Mouse (Mus musculus): ENCODE results near the gene Natd1. TPM values are rescaled to one million over a fixed set of nuclear protein-coding genes. Genes with fewer than 3 reads are reported as not detected.
"Not testable (repeated sequence)": the region's sequence is repeated elsewhere in the genome, so short reads cannot be mapped to it uniquely, and the experiment has no call there.

The Natd1 gene
- total RNA-seq, 2 experiments from 2014 or later: 4.5 to 6.1 TPM

DNA sequence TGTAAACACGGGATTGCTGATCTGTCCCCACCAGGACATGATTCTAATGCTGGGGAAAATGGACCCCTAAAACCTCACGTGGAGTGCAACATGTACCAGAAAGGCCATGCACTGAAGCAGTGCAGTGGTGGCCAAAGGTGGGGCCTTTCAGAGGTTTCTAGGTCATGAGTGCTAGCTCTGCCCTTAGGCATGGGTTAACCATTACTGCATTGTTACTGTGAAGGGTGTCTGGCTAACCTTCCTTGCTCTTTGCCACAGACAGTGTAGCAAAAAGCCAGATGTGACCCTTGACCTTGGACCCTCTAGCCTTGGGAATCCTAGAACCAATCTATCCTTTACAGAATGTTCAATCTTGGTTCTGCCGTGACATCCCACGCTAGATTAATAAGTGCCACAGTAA lies 12.1 kb downstream of the Natd1 start:
- ATAC-seq (replicated peaks; ENCODE audit: low FRiP score, poor library complexity, severe bottlenecking): 0 out of 2 replicates have a peak, but pooled peaks have one; percentile 24

DNA sequence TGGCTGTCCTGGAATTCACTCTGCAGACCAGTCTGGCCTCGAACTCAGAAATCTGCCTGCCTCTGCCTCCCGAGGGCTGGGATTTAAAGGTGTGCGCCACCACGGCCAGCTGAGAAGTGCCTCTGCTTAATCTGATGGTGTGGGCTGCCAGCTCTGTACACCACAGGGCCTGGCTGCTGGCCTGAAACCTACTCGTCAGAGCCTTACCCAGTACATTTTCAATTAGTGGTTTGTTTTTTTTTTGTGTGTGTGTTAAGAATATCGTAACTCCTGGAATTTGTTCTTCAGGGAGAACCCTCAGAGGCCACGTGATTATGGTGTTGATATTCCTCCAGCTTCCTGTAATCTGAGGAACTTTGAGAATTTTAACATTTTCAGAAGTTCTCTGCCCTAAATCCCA lies 12.5 kb downstream of the Natd1 start:
- ATAC-seq (replicated peaks; ENCODE audit: low FRiP score, poor library complexity, severe bottlenecking): no peak

DNA sequence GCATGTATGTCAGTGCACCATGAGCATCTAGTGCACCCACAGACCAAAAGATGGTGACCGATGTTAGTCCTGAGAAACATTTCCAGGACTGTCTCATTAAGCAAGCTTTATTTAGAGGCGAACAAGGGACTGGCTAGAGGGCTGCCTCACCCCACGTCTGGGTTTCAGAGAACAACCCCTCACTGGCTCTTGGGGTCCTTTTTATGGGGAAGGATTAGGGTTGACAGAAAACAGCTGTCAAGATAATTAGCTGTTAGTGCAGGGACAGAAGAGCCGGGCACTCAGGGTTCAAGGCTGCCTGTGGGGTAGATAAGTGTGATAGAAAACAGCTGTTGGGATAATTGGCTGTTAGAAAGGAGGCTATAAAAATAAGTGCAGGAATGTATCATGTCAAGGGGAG lies 18.6 kb downstream of the Natd1 start:
- no peak for ATAC-seq (replicated peaks; ENCODE audit: low FRiP score, poor library complexity, severe bottlenecking)

DNA sequence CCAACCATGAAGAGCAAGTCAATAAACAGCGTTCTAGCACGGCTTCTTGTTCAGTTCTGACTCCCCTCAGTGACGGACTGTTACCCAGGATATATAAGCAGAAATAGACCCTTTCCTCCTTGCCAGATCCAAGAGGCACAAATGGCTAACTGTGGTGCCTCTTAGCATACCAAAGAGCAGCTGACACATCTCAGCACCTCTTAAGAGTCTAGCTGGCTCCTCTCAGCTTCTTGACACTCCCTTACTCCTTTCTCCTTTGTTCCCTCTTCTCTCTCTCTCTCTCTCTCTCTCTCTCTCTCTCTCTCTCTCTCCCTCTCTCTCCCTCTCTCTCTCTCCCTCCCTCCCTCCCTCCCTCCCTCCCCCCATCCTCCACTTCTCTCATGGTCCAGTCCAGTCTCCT lies 23.8 kb downstream of the Natd1 start:
- no peak for ATAC-seq (replicated peaks; ENCODE audit: low FRiP score, poor library complexity, severe bottlenecking)

DNA sequence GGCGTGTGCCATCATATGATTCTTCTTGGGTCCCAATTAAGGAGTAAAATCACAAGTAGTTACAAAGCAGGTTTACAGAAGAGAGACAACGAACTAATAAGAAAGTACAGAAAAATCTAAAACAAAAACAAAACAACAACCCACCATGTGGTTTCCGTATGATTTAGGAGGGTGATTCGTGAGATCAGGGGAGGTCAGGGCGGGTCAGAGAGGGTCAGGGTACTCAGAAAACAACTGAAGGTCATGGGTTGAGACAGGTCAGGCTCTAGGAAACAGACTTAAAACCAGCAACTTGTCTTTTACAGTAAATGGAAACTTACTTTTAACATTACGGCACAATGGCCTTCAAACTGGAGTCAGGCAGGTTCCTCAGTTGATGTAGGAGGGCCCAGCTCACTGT lies 24.3 kb downstream of the Natd1 start:
- ATAC-seq (replicated peaks; ENCODE audit: low FRiP score, poor library complexity, severe bottlenecking): no peak

DNA sequence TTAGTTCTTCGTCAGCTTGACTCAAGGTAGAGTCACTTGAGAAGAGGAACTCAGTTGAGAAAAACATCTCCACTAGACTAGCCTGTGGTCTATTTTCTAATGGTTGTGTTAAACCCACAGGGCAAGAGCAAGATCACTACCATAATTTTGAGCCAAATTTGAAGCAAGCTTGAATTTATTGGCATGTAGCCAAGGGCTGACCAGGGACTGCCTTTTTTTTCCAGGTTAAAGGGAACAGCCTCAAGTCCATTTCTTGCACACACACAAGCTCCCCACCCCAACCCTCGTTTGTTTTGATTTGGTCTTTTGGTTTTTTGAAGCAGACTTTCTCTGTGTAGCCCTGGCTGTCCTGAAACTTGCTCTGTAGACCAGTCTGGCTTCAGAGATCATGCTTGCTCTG lies 24.7 kb downstream of the Natd1 start:
- no peak for ATAC-seq (replicated peaks; ENCODE audit: low FRiP score, poor library complexity, severe bottlenecking)

DNA sequence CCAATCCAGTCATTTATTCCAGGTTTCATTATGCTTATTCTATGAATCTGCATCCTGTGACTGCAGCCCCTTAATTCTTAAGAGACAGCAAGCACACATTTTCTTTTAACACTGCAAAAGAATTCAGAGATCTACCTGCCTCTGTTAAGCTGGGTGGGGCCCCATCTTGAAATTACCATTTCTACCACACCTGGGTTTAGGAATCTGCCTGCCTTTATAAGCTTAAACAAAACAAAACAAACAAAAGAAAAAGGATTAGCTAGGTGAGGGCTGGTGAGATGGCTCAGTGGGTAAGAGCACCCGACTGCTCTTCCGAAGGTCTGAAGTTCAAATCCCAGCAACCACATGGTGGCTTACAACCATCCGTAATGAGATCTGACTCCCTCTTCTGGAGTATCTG lies 27.6 kb downstream of the Natd1 start:
- not testable (repeated sequence) for ATAC-seq (replicated peaks; ENCODE audit: low FRiP score, poor library complexity, severe bottlenecking)

DNA sequence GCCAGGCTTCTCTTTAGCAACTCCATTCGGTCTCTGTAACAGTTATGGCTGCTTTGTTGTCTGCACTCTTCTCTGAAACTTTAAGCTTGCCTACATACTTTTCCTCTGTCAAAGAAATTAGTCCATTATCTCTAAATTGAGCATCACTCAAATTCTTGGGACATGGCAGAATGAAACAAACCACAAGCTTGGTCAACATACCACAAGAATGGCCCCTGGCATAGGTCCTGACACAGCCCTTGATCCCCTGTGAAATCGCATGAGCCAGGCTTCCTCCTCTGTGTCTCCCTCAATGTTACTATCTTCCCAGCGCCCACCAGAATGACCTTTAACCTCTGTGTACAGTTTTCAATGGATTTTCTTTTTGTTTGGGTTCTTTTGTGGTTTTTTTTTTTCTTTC lies 32.2 kb downstream of the Natd1 start:
- no peak for ATAC-seq (replicated peaks; ENCODE audit: low FRiP score, poor library complexity, severe bottlenecking)

DNA sequence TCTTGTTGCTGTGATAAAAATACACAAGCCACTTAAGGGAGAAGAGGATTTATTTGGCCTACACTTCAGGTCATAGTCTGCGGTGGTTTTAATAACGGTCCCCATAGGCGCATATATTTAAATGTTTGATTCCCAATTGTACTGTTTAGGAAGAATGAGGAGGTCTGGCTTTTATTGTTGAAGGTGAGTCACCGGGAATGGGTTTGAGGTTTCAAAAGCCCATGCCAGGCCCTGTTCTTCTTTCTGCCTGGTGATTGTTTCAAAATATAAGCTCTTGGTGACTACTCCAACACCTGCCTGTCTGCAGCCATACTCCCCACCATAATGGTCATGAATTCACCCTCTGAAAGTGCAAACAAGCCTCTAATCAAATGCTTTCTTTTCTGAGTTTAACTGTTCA lies 34.0 kb downstream of the Natd1 start:
- ATAC-seq (replicated peaks; ENCODE audit: low FRiP score, poor library complexity, severe bottlenecking): no peak

DNA sequence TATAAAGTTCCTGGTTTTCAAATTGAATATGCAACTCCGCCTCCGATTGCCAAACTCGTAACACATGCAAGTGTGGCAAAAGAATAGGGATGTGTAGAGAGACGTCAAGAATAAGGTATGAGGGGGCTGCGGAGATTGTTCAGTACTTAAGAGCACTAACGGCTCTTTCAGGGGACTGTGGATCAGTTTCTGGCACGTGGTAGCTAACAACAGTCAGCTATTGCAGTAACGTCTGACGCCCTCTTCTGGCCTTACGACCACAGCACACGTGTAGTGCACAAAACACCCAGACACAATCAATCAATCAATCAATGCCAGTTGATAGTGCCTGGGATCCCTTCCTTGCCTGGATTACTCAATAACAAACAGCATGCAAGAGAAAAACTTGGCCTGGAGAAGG lies 35.1 kb downstream of the Natd1 start:
- peak; percentile 68 for ATAC-seq (replicated peaks; ENCODE audit: low FRiP score, poor library complexity, severe bottlenecking)

DNA sequence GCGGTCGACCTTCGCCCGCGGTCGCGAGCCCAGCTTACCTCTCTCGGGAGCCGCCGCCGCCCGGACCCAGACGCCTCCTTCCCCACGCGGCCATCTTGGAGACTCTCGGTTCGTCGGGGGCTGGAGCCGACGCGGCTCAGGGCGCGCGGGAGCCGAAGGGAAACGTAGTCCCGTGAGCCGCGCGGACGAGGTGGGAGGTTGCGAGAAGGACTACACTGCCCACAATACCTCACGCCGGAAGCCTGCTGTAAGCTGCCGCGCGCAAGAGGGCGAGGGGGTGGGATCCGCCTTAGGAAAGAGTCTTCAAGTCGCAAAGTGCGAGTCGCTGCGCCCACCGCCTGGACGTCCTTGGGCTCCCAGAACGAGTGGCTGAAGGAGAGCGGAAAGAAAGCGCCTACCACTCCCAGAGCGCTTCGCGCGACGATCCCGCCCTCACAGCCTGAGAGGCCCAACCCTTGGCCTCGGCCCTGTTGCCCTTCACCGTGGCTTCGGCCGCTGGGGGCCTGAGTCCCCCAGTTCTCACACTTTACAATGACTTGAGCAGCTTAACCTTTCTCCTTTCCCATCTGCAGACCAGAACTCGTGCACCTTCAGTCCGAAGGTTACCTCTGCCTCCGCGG lies 35.8 kb downstream of the Natd1 start, which contains the start of gene Tmem11:
TSS of gene Tmem11 (minus strand) at position 598 of the 620 bp plus-strand sequence.
- ATAC-seq (replicated peaks; ENCODE audit: low FRiP score, poor library complexity, severe bottlenecking): peak; percentile 95

DNA sequence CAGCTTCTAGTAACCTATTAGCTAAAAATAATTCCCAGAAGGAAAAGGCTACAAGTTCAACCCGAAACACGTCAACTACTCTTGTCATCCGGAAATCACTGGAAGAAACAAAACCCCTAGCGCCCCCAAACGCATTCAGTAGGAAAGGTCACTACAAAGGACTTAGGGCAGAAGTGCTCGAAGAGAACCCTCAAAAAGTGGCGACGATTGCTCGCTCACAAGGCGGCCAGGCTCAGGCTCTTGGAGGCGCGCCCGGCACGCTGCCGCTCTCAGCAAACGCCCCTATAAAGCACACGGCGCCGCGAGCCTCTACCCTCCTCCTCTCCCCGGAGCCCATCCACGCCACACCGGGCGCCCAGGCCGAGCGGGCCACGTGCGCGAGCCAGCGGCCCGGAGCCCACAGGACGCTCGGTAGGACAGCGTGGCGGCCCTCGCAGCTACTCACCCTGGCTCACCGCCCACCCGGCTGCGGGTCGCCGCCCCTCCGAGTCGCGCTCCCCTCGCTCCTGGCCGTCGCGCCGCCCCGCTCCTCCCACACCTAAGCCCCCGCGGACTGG lies 36.4 kb downstream of the Natd1 start:
- peak; percentile 53 for ATAC-seq (replicated peaks; ENCODE audit: low FRiP score, poor library complexity, severe bottlenecking)

DNA sequence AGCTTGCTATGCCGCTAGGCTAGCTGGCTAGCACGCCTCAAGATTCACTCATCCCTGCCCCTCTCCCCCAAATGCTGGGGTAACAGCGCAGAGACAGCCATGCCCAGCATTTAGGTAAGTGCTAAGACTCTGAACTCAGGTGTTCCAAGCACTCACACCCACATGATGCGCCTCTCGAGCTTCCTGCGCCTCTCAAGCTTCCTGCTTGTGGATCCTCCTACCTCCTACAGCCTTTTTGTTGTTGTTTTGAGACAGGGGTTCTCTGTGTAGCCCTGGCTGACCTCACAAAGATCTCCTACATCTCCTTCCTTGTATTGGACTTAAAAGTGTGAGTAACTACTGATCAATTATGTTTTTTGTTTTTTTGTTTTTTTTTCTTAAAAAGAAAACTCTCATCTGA lies 41.4 kb downstream of the Natd1 start:
- no peak for ATAC-seq (replicated peaks; ENCODE audit: low FRiP score, poor library complexity, severe bottlenecking)

DNA sequence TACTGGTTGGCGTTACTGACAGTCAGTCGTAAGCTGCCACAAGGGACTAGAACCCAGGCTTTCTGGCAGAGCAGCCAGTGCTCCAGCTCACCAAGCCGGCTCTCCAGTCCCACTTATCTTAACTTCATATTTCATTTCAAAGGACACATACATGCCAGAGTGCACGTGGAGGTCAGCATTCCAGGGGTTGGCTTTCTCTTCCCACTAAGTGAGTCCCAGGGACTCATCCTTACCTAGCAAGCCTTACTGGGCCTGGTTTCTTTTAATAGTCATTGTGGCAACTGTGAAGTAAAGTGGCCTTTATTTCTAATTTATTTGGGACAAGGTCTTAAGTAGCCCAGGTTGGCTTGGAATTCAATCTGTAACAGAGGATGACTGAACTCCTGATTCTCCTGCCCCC lies 43.1 kb downstream of the Natd1 start:
- no peak for ATAC-seq (replicated peaks; ENCODE audit: low FRiP score, poor library complexity, severe bottlenecking)

DNA sequence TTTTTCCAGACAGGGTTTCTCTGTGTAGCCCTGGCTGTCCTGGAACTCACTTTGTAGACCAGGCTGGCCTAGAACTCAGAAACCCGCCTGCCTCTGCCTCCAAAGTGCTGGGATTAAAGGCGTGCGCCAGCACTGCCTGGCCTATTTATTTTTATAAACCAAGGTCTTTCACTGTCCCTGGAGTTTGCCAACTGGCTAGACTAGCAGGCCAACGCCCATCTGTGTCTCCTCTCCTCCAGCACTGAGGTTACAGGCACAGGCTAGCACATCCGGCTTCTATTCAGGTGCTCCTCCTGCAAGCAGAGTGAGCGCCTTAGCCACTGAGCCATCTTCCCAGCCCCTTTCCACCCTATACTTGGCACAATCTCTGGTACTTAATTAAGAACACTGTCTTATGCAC lies 45.1 kb downstream of the Natd1 start:
- ATAC-seq (replicated peaks; ENCODE audit: low FRiP score, poor library complexity, severe bottlenecking): not testable (repeated sequence)

DNA sequence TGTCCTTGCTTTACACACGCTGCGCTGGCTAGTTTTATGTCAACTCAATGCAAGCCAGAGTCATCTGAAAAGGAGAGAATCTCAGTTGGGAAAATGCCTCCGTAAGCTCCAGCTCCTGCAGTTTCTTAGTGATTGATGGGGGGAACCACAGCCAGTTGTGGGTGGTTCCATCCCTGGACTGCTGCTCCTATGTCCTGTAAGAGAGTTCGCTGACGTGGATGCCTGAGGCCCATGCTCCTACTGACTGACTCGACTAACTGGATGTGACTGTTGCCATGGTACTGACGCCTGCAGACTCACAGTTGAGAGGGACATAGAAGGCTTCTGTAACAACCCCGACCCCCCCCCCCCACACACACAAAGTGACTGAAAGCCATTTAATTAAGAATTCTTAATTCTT lies 46.6 kb downstream of the Natd1 start:
- no peak for ATAC-seq (replicated peaks; ENCODE audit: low FRiP score, poor library complexity, severe bottlenecking)

DNA sequence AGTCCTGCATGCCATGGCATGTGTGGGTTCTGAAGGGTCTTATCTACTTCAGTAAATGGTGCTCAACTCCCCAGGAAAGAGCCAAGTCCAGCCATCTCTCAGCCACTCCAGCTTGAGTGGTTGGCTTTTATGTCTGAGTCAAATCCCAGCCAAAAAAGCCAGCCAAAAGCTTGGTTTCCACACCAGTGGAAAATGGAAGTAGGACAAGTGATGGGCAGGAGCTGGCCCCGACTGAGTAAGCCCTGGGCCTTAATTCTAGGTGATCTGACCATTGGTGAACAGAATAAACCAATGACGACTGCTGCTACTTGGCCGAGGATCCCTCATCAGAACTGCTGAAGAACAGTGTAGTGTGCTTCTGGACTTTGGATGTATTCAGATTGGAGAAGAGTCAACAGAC lies 47.1 kb downstream of the Natd1 start:
- ATAC-seq (replicated peaks; ENCODE audit: low FRiP score, poor library complexity, severe bottlenecking): no peak

DNA sequence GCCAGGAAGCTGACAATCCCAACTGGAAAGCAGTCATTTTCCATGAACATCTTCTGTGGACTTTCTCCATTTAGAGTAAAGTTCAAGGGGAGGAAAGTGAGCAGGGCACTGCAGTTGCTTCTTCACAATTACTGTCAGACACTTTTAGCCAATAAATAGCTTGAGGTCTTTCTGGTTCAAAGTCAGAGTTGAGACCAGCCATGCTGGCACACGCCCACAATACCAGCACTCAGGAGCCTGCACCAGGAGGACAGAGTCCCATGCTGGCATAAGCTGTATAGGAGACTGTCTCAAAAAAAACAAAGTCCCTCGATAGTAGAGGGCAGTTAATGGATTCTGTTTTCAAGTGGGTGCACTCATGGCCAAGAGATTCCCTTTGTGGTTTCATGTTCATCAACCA lies 48.5 kb downstream of the Natd1 start:
- ATAC-seq (replicated peaks; ENCODE audit: low FRiP score, poor library complexity, severe bottlenecking): no peak

DNA sequence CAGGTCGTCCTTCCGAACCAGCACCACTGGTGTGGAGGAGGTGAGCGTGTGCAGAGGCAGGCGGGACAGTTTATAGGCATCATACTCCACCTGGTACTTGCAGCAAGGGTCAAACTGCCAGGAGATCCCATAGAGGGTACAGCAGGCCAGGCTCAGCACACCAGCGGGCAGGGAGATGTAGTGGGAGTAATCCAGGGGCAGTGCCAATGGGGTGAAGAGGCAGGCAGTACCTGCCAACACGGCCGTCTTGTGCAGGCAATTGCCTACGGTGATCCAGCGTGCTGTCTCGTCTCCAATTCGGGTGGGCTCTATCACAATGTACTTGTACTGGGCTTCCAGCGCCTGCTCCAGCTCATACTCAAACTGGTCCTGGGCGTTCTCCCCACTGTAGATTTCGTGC lies 49.6 kb downstream of the Natd1 start:
- ATAC-seq (replicated peaks; ENCODE audit: low FRiP score, poor library complexity, severe bottlenecking): no peak

DNA sequence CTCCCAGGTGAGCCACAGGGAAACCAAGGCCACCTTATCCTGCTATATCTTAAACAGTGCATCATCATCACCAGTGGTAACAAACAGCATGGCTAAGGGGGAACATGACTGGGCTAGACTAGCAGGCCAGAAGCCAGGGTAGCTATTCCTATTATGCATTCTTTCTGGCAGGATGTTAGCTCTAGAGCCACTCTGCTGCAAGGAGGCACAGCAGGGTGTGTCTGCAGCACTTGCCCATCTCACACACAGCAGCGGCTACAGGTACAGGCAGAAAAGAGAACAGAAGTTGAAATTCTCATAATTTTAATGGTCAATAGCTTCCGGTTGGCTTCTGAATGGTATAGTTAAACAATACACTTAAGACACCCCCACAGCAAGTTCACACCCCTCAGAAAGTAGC lies 50.4 kb downstream of the Natd1 start:
- ATAC-seq (replicated peaks; ENCODE audit: low FRiP score, poor library complexity, severe bottlenecking): no peak

DNA sequence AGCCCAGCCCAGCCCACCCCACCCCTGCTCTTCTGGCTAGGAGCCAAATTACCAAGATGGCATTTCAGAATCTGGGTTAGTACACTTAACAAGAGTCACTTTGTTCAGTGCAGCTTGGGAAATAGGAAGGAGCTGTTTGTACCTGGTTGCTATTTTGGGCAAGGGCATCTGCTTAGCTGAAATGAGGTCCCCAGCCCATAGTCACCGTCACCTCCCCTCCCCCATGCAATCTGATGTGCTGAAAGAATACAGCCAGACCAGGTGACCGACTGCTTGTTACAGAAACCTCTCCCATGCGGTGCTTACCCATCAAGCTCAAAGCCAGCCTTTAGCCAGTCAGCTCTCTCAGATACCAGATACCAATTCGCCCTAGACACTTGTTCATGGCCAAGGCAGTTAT lies 51.4 kb downstream of the Natd1 start:
- no peak for ATAC-seq (replicated peaks; ENCODE audit: low FRiP score, poor library complexity, severe bottlenecking)

DNA sequence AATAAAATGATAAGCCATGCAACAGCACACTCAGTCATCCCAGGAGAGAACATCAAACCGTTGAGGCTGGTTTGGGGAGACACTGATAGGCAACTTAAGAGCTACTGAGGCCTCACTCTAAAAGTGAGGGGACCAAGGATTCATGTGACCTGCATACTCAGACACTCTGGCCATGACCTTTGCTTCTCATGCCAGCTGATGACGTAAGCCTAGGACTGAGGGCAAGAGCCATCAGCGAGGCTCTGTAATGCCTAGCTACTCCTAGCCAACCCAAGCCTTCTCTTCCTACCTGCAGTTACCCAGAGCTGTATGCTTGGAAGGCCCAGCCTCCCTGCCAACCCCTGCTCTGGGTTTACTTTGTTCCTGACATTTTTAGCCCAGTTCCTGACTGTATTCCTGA lies 52.6 kb downstream of the Natd1 start:
- no peak for ATAC-seq (replicated peaks; ENCODE audit: low FRiP score, poor library complexity, severe bottlenecking)
